Mouse (Mus musculus) adrenal gland, postnatal 14 days (tissue): ENCODE measurements at regions not wholly inside any gene's neighbourhood (a gene's known extent, or its start where the extent isn't known, plus 50 kb on each side); places are given as distances from the start of the nearest gene placed in this dataset.
A peak's percentile ranks its signal among the peaks of the same experiment; 100 is the strongest.

ENCODE experiments used
- DNase-seq: peaks from one replicate; pipeline ENCODE4 v3.0.0; 2021; ENCODE audit warnings: mixed read lengths

GRCm38 (mm10) chr8:28117997-28118778, 670.7 kb downstream of the Poteg start:
- DNase-seq = no peak

- DNase-seq = no peak
Measured at GRCm38 (mm10) chr8:28125021-28125420, 677.6 kb downstream of the Poteg start.

GRCm38 (mm10) chr8:28141916-28142315, 694.4 kb downstream of the Poteg start:
- no peak for DNase-seq

GRCm38 (mm10) chr8:28148599-28149452, 701.4 kb downstream of the Poteg start:
- peak; percentile 11 for DNase-seq

- no peak for DNase-seq
Measured at GRCm38 (mm10) chr8:28149453-28149767, 701.9 kb downstream of the Poteg start.

- DNase-seq = no peak
Measured at GRCm38 (mm10) chr8:28160651-28161050, 713.2 kb downstream of the Poteg start.

- DNase-seq = no peak
Measured at GRCm38 (mm10) chr8:28168036-28168435, 720.6 kb downstream of the Poteg start.

GRCm38 (mm10) chr8:28171456-28171855, 724.0 kb downstream of the Poteg start:
- DNase-seq = no peak

- DNase-seq = no peak
Measured at GRCm38 (mm10) chr8:28195943-28196342, 748.5 kb downstream of the Poteg start.

- no peak for DNase-seq
Measured at GRCm38 (mm10) chr8:28235562-28235961, 788.1 kb downstream of the Poteg start.

- no peak for DNase-seq
Measured at GRCm38 (mm10) chr8:28239411-28239810, 791.9 kb downstream of the Poteg start.

GRCm38 (mm10) chr8:28252399-28253240, 805.1 kb downstream of the Poteg start:
- DNase-seq = no peak

GRCm38 (mm10) chr8:28267277-28267676, 819.8 kb downstream of the Poteg start:
- no peak for DNase-seq

GRCm38 (mm10) chr8:28284257-28284656, 836.8 kb downstream of the Poteg start:
- no peak for DNase-seq

GRCm38 (mm10) chr8:28298896-28299793, 851.7 kb downstream of the Poteg start:
- DNase-seq = no peak

- DNase-seq = peak; percentile 13
Measured at GRCm38 (mm10) chr8:28317081-28317480, 869.6 kb downstream of the Poteg start.

GRCm38 (mm10) chr8:28333388-28333787, 885.9 kb downstream of the Poteg start:
- no peak for DNase-seq

- no peak for DNase-seq
Measured at GRCm38 (mm10) chr8:28337484-28337883, 890.0 kb downstream of the Poteg start.

- no peak for DNase-seq
Measured at GRCm38 (mm10) chr8:28341236-28341635, 893.8 kb downstream of the Poteg start.

- DNase-seq = no peak
Measured at GRCm38 (mm10) chr8:28366470-28366869, 919.0 kb downstream of the Poteg start.

- DNase-seq = no peak
Measured at GRCm38 (mm10) chr8:28367361-28367760, 919.9 kb downstream of the Poteg start.

GRCm38 (mm10) chr8:28371752-28372151, 924.3 kb downstream of the Poteg start:
- no peak for DNase-seq
